Mouse (Mus musculus) liver, embryonic 14.5 days (tissue): Measurements from ENCODE around the gene Eef1akmt4.

Experiments
- CTCF ChIP-seq: IDR thresholded peaks from 2 replicates; pipeline ENCODE4 v1.5.1; 2016; ENCODE audit warnings: antibody characterized with exemption, low read depth, control low read depth
- EP300 ChIP-seq: IDR thresholded peaks from 2 replicates; pipeline ENCODE4 v1.6.1; 2016; ENCODE audit warnings: antibody characterized with exemption, low read depth

GRCm38 (mm10) chr16:20590680-20591038 lies 20.7 kb upstream of the Eef1akmt4 start:
- TF ChIP-seq CTCF (no peak), EP300 (no peak)
